Mouse (Mus musculus): ENCODE results near the gene Ptges3. TPM values are rescaled to one million over a fixed set of nuclear protein-coding genes. Genes with fewer than 3 reads are reported as not detected.
"Not testable (repeated sequence)": the region's sequence is repeated elsewhere in the genome, so short reads cannot be mapped to it uniquely, and the experiment has no call there.

Gene Ptges3
- polyA plus RNA-seq, 1 experiment from 2014 or later, result 377 TPM

DNA sequence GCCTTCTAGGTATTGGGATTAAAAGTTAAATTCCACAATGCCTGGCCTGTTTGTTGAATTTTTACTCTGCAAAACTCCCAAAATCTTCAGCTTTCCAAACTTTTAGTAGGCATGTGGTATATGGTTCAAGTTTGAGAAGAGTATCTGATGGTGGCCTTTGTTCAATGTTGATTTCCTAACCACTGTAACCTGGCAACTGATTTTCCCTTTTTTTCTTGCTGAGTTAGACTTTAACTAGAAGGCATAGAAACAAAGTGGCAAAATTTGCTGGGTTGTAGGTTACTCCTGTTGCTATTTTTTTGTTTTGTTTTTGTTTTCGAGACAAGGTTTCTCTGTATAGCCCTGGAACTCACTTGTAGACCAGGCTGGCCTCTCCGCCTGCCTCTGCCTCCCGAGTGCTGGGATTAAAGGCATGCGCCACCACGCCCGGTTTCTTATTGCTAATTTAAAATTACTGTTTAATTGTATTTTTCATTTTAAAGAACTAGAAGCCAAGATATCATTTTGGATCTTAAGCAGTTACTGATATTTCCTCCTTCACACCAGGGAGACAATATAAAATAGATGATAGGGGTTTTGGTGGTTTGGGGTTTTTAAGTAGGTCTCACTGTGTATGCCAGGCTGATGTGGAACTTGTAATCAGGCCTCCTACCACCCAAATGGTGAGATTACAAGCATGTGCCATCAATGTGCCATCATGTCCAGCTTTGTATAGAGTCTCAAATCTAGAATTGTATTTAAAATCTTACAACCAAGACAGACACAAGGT, 3.7 kb downstream of the Ptges3 start:
- no peak overlapping the region for H3K4me3 ChIP-seq (ENCODE audit: low read depth, low read length)
- H3K9ac ChIP-seq (ENCODE audit: low read depth, low read length), result no peak overlapping the region
- no peak overlapping the region for H3K27ac ChIP-seq (ENCODE audit: low read depth, low read length)
- no peak overlapping the region for H3K4me2 ChIP-seq
- no peaks in the 10 kb centered on the region; the same call in 1 of the 2 replicates for H3K36me3 ChIP-seq (ENCODE audit: control insufficient read depth, insufficient read depth, low read length)
- H3K9me3 ChIP-seq (replicated peaks; ENCODE audit: control insufficient read depth, low read length), result no peaks in the 10 kb centered on the region
- no peak for ATAC-seq (replicated peaks; ENCODE audit: insufficient number of reproducible peaks, low FRiP score, low TSS enrichment)
- WGBS (ENCODE audit: insufficient replicate concordance), result 93% methylated on average over 6 of the region's 6 CpGs
- H3K4me1 ChIP-seq (ENCODE audit: control insufficient read depth, insufficient read depth, low read length), result peaks cover 12% of the 10 kb centered on the region; the same call in 1 of the 2 replicates
- H3K27me3 ChIP-seq (ENCODE audit: control insufficient read depth, insufficient read depth, low read length), result no peaks in the 10 kb centered on the region

DNA sequence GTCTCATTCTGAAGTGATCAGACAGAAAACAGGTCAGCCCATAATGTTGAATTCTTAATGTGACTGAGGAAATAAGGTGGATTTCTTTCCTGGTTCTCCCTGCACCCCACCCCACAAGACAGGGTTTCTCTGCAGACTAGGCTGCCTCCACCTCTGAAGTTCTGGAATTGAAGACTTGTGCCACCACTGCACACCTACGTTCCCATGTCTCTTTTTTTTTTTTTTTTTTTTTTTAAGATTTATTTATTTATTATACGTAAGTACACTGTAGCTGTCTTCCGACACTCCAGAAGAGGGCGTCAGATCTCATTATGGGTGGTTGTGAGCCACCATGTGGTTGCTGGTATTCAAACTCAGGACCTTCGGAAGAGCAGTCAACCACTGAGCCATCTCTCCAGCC, 7.3 kb downstream of the Ptges3 start:
- Histone ChIP-seq H3K4me3 (ENCODE audit: low read depth, low read length) (no peak overlapping the region), H3K4me2 (no peak overlapping the region), H3K36me3 (ENCODE audit: control insufficient read depth, insufficient read depth, low read length) (peaks cover 13% of the 10 kb centered on the region), H3K27me3 (ENCODE audit: control insufficient read depth, insufficient read depth, low read length) (no peaks in the 10 kb centered on the region), H3K9me3 (replicated peaks; ENCODE audit: control insufficient read depth, low read length) (no peaks in the 10 kb centered on the region), H3K9ac (ENCODE audit: low read depth, low read length) (no peak overlapping the region), H3K4me1 (ENCODE audit: control insufficient read depth, insufficient read depth, low read length) (peaks cover 2% of the 10 kb centered on the region; the same call in 1 of the 2 replicates), H3K27ac (ENCODE audit: low read depth, low read length) (no peak overlapping the region)
- ATAC-seq (replicated peaks; ENCODE audit: insufficient number of reproducible peaks, low FRiP score, low TSS enrichment), result no peak
- WGBS (ENCODE audit: insufficient replicate concordance), result 78% methylated on average over 5 of the region's 5 CpGs

DNA sequence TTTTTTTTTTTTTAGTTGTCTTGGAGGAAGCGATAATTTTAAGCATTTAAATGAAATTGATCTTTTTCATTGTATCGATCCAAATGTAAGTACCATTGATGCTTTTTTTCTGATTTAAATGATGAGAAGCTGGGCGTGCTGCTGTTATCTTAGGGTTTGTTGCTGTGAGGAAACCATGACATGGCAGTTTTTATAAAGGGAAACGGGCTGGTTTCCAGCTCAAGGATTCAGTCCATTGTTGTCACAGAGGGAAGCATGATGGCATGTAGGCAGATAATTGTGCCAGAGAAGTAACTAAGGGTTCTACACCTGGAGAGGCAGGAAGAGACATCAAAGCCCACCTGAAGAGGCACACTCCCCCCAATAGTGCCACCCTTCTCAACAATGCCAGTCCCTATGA, 10.4 kb downstream of the Ptges3 start:
- WGBS (ENCODE audit: insufficient replicate concordance), result 76% methylated on average over 4 of the region's 4 CpGs
- H3K9me3 ChIP-seq (replicated peaks; ENCODE audit: control insufficient read depth, low read length), result no peaks in the 10 kb centered on the region
- no peaks in the 10 kb centered on the region for H3K27me3 ChIP-seq (ENCODE audit: control insufficient read depth, insufficient read depth, low read length)
- H3K4me3 ChIP-seq (ENCODE audit: low read depth, low read length), result no peak overlapping the region
- H3K9ac ChIP-seq (ENCODE audit: low read depth, low read length), result no peak overlapping the region
- no peak for ATAC-seq (replicated peaks; ENCODE audit: insufficient number of reproducible peaks, low FRiP score, low TSS enrichment)
- H3K36me3 ChIP-seq (ENCODE audit: control insufficient read depth, insufficient read depth, low read length), result peaks cover 26% of the 10 kb centered on the region
- H3K4me1 ChIP-seq (ENCODE audit: control insufficient read depth, insufficient read depth, low read length), result 0 out of 2 replicates have a peak, but pooled peaks cover 2% of the 10 kb centered on the region
- H3K27ac ChIP-seq (ENCODE audit: low read depth, low read length), result no peak overlapping the region
- H3K4me2 ChIP-seq, result no peak overlapping the region

DNA sequence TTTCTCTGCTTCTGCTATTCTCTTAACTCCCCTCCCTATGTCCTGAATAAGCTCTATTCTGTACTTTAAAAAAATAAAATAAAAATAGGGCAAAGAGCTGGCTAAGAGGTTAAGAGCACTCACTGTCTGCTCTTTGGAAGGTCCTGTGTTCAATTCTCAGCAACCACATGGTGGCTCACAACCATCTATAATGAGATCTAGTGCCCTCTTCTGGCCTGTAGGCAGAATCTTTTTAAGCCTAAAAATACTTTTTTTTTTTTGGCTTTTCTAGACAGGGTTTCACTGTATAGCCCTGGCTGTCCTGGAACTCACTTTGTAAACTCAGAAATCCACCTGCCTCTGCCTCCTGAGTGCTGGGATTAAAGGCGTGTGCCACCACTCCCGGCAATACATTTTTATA, 11.7 kb downstream of the Ptges3 start:
- H3K27ac ChIP-seq (ENCODE audit: low read depth, low read length); H3K4me1 ChIP-seq (ENCODE audit: control insufficient read depth, insufficient read depth, low read length); ATAC-seq (replicated peaks; ENCODE audit: insufficient number of reproducible peaks, low FRiP score, low TSS enrichment); H3K27me3 ChIP-seq (ENCODE audit: control insufficient read depth, insufficient read depth, low read length); H3K9me3 ChIP-seq (replicated peaks; ENCODE audit: control insufficient read depth, low read length); H3K9ac ChIP-seq (ENCODE audit: low read depth, low read length); H3K4me2 ChIP-seq; H3K4me3 ChIP-seq (ENCODE audit: low read depth, low read length): not testable (repeated sequence)
- WGBS (ENCODE audit: insufficient replicate concordance), result 95% methylated on average over 2 of the region's 2 CpGs
- H3K36me3 ChIP-seq (ENCODE audit: control insufficient read depth, insufficient read depth, low read length), result peaks cover 26% of the 10 kb centered on the region

DNA sequence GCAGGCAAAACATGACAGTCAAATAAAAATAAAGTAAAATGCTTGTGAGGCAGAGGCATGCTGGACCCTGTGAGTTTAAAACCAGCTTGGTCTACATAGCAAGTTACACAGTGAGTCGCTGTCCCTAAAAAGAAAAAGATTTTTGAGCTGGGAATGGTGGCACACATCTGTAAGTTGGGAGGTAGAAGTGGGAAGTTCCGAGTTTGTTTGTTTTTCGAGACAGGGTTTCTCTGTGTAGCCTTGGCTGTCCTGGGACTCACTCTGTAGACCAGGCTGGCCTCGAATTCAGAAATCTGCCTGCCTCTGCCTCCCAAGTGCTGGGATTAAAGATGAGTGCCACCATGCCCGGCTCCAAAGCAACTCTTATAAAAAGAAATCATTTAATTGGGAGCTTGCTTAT, 19.5 kb downstream of the Ptges3 start:
- ATAC-seq (replicated peaks; ENCODE audit: insufficient number of reproducible peaks, low FRiP score, low TSS enrichment); H3K4me2 ChIP-seq; H3K4me3 ChIP-seq (ENCODE audit: low read depth, low read length); H3K27ac ChIP-seq (ENCODE audit: low read depth, low read length); H3K4me1 ChIP-seq (ENCODE audit: control insufficient read depth, insufficient read depth, low read length); H3K27me3 ChIP-seq (ENCODE audit: control insufficient read depth, insufficient read depth, low read length); H3K9ac ChIP-seq (ENCODE audit: low read depth, low read length); H3K9me3 ChIP-seq (replicated peaks; ENCODE audit: control insufficient read depth, low read length): not testable (repeated sequence)
- H3K36me3 ChIP-seq (ENCODE audit: control insufficient read depth, insufficient read depth, low read length), result peaks cover 11% of the 10 kb centered on the region; the same call in 1 of the 2 replicates
- WGBS (ENCODE audit: insufficient replicate concordance), result 70% methylated on average over 5 of the region's 5 CpGs

DNA sequence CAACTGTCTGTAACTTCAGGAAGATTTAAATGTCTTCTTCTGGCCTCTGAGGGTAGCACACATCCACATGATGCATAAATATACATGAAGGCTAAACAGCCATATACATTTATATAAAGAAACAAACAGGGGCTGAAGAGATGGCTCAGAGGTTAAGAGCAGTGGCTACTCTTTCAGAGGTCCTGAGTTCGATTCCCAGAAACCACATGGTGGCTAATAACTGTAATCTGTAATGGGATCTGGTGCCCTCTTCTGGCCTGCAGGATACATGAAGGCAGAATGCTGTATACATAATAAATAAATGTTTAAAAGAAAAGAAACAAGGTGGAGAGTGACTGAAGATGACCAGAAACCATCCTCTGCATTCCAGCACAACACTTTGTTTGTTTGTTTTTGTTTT, 21.7 kb downstream of the Ptges3 start:
- Histone ChIP-seq H3K27ac (ENCODE audit: low read depth, low read length) (no peak overlapping the region), H3K9me3 (replicated peaks; ENCODE audit: control insufficient read depth, low read length) (no peaks in the 10 kb centered on the region), H3K4me1 (ENCODE audit: control insufficient read depth, insufficient read depth, low read length) (peaks cover 7% of the 10 kb centered on the region; the same call in 1 of the 2 replicates), H3K27me3 (ENCODE audit: control insufficient read depth, insufficient read depth, low read length) (no peaks in the 10 kb centered on the region), H3K9ac (ENCODE audit: low read depth, low read length) (no peak overlapping the region), H3K4me3 (ENCODE audit: low read depth, low read length) (no peak overlapping the region), H3K4me2 (no peak overlapping the region), H3K36me3 (ENCODE audit: control insufficient read depth, insufficient read depth, low read length) (peaks cover 13% of the 10 kb centered on the region)
- 73% methylated on average over 1 of the region's 1 CpGs for WGBS (ENCODE audit: insufficient replicate concordance)
- ATAC-seq (replicated peaks; ENCODE audit: insufficient number of reproducible peaks, low FRiP score, low TSS enrichment), result no peak

DNA sequence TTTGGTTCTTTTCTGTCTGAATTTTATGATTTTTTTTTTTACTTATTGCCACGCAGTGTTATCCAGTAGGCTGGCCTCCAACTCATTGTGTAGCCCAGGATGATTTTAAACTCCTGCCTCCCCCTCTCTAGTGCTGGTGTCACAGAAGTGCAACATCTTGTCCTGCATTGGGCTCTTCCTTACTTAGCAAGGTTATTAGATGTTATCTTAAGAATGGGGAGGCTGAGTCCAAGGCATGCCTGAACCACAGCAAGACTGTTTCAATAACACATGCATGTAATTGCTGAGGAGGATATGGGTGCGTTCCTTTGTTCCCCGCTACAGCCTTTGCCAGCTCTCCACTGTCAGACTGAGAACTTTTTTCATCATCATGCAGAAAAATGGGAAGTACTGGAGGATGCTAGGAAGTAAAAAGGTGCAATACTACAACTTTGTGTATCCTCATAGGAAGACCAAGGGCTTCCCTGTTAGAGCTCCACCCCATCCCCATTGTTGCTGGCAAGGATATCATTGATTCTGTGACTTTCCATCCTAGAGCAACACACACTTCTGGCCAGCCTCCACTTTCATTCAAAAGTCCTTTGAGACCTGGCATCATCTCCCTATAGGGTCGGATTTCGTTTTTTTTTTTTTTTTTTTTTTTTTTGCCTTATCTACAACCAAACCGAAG, 23.2 kb downstream of the Ptges3 start:
- H3K27ac ChIP-seq (ENCODE audit: low read depth, low read length), result peak overlapping the region; percentile 93; the same call in 1 of the 2 replicates
- peaks cover 24% of the 10 kb centered on the region for H3K36me3 ChIP-seq (ENCODE audit: control insufficient read depth, insufficient read depth, low read length)
- peak overlapping the region; percentile 98 for H3K4me3 ChIP-seq (ENCODE audit: low read depth, low read length)
- H3K9ac ChIP-seq (ENCODE audit: low read depth, low read length), result peak overlapping the region; percentile 98
- no peaks in the 10 kb centered on the region for H3K27me3 ChIP-seq (ENCODE audit: control insufficient read depth, insufficient read depth, low read length)
- H3K9me3 ChIP-seq (replicated peaks; ENCODE audit: control insufficient read depth, low read length), result no peaks in the 10 kb centered on the region
- no peak for ATAC-seq (replicated peaks; ENCODE audit: insufficient number of reproducible peaks, low FRiP score, low TSS enrichment)
- peak overlapping the region; percentile 96 for H3K4me2 ChIP-seq
- peaks cover 7% of the 10 kb centered on the region; the same call in 1 of the 2 replicates for H3K4me1 ChIP-seq (ENCODE audit: control insufficient read depth, insufficient read depth, low read length)
- WGBS (ENCODE audit: insufficient replicate concordance), result 48% methylated on average over 6 of the region's 6 CpGs

DNA sequence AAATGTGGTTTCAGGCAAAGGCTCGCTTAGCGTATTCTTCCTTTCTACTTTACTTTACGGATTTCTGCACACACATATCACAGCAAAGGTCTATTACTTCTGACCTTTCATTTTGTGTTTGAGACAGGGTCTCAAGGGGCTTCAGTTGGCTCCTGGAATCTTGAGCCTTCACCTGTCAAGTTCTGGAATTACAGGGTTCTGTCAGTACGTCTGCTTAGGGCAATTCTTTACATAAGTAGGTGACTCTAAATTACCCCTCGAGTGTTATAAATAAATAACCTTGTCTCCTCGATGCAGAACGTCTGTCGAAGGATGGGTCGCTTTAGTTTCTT, 23.7 kb downstream of the Ptges3 start:
- no peaks in the 10 kb centered on the region for H3K27me3 ChIP-seq (ENCODE audit: control insufficient read depth, insufficient read depth, low read length)
- H3K4me2 ChIP-seq, result peak overlapping the region; percentile 96
- no peaks in the 10 kb centered on the region for H3K9me3 ChIP-seq (replicated peaks; ENCODE audit: control insufficient read depth, low read length)
- WGBS (ENCODE audit: insufficient replicate concordance), result 13% methylated on average over 9 of the region's 9 CpGs
- peak overlapping the region; percentile 93 for H3K27ac ChIP-seq (ENCODE audit: low read depth, low read length)
- peaks cover 23% of the 10 kb centered on the region for H3K36me3 ChIP-seq (ENCODE audit: control insufficient read depth, insufficient read depth, low read length)
- H3K9ac ChIP-seq (ENCODE audit: low read depth, low read length), result peak overlapping the region; percentile 98
- H3K4me3 ChIP-seq (ENCODE audit: low read depth, low read length), result peak overlapping the region; percentile 98
- peaks cover 7% of the 10 kb centered on the region; the same call in 1 of the 2 replicates for H3K4me1 ChIP-seq (ENCODE audit: control insufficient read depth, insufficient read depth, low read length)
- ATAC-seq (replicated peaks; ENCODE audit: insufficient number of reproducible peaks, low FRiP score, low TSS enrichment), result no peak

Data from heart, embryonic 11.5 days (tissue).